Mouse (Mus musculus) G1E (cell line): ENCODE results near the gene Cep41.

Experiments used
- CTCF ChIP-seq: IDR thresholded peaks from 2 replicates; pipeline ENCODE4 v1.5.1; 2012; ENCODE audit warnings: low read depth, low read length, inconsistent platforms, mixed read lengths
- GATA1 ChIP-seq: IDR thresholded peaks from 2 replicates; pipeline ENCODE4 v1.6.1; 2012; ENCODE audit warnings: borderline replicate concordance, low read length, inconsistent platforms, mixed read lengths

GRCm38 (mm10) chr6:30605111-30605510, 88.4 kb downstream of the Cep41 start:
- TF ChIP-seq CTCF, result no peak
- TF ChIP-seq GATA1, result no peak
